In the genomic region with DNA sequence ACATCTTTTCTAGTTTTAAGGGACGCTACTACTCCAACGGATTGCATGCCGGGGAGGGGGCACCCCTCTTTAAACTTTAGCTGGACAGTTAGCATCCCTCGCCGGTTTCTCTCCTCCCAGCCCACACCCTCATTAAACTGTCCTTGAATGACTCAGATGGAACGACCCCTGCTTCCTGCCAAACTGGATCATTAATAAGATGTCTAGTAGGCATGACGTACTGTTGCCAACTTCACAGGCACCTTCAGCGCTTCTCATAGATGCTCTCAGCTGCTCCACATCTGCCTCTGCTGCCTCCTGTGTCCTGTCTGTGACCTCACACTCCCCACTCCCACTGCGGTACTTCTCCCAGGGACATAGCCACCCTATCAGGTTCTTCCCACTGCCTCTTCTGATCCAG, we compare ENCODE assay signal across 23 mouse cellular contexts. TPM values are rescaled to one million over a fixed set of nuclear protein-coding genes. Genes with fewer than 3 reads are reported as not detected.
DNase-seq lines count a peak whose midpoint lies in the region; ATAC-seq and TF ChIP-seq lines count a peak whose summit lies in the region.
"Had no signal": no experiment of that assay in that cellular context is flagged by ENCODE, and none has a peak within 500 bp of the region (broad histone marks: within the 10 kb centered on the region; RNA-seq: fewer than 3 reads in every experiment).

No protein-coding gene starts in this region.

- no peak overlapping the region for H3K27ac ChIP-seq in kidney, embryonic 15.5 days
- H3K27ac ChIP-seq in thymus, adult 2 months (ENCODE audit: control insufficient read depth, insufficient read depth, low read length): peak overlapping the region; percentile 97
- H3K27ac ChIP-seq: forebrain, embryonic 10.5 days; forebrain, embryonic 13.5 days; gastrocnemius, adult 2 months; hindbrain, embryonic 12.5 days; hindbrain, embryonic 15.5 days had no signal

- TF ChIP-seq POLR2A in thymus, adult 2 months (IDR thresholded peaks at IDR 0.05; ENCODE audit: control insufficient read depth, extremely low read depth, insufficient read depth, low read length, poor library complexity): no peak

- H3K27me3 ChIP-seq in kidney, embryonic 15.5 days: peaks cover 21% of the 10 kb centered on the region; the same call in 1 of the 2 replicates
- no peaks in the 10 kb centered on the region for H3K27me3 ChIP-seq in thymus, adult 2 months (ENCODE audit: control insufficient read depth, insufficient read depth, low read length)
- H3K27me3 ChIP-seq: CH12.LX; forebrain, embryonic 13.5 days; hindbrain, embryonic 12.5 days; hindbrain, embryonic 15.5 days had no signal

- ATAC-seq in kidney, embryonic 15.5 days (replicated peaks; ENCODE audit: low FRiP score): peak; percentile 50
- ATAC-seq: forebrain, embryonic 13.5 days; forebrain, postnatal 0 days; Patski had no signal

- 25% methylated on average over 9 of the region's 9 CpGs for WGBS in kidney, embryonic 15.5 days
- 83% methylated on average over 9 of the region's 9 CpGs for WGBS in thymus, adult 2 months

- peaks cover 11% of the 10 kb centered on the region; the same call in 1 of the 2 replicates for H3K4me1 ChIP-seq in kidney, embryonic 15.5 days
- peaks cover 67% of the 10 kb centered on the region for H3K4me1 ChIP-seq in thymus, adult 2 months (replicated peaks; ENCODE audit: control insufficient read depth, insufficient read depth, low read length)
- H3K4me1 ChIP-seq: forebrain, embryonic 13.5 days; hindbrain, embryonic 12.5 days; hindbrain, embryonic 15.5 days had no signal

- H3K4me2 ChIP-seq in kidney, embryonic 15.5 days: no peak overlapping the region
- H3K4me2 ChIP-seq: forebrain, embryonic 13.5 days; heart, embryonic 11.5 days; hindbrain, embryonic 12.5 days; hindbrain, embryonic 15.5 days had no signal

- no peaks in the 10 kb centered on the region for H3K36me3 ChIP-seq in kidney, embryonic 15.5 days
- H3K36me3 ChIP-seq in thymus, adult 2 months (ENCODE audit: control insufficient read depth, insufficient read depth, low read length): no peaks in the 10 kb centered on the region
- H3K36me3 ChIP-seq: forebrain, embryonic 10.5 days; G1E; hindbrain, embryonic 12.5 days; hindbrain, embryonic 15.5 days had no signal

- H3K4me3 ChIP-seq in kidney, embryonic 15.5 days (replicated peaks): no peak overlapping the region
- no peak overlapping the region for H3K4me3 ChIP-seq in thymus, adult 2 months (ENCODE audit: control insufficient read depth, insufficient read depth, low read length)
- H3K4me3 ChIP-seq: forebrain, embryonic 10.5 days; forebrain, embryonic 13.5 days; gastrocnemius, adult 2 months; hindbrain, embryonic 12.5 days; hindbrain, embryonic 15.5 days had no signal

- no peaks in the 10 kb centered on the region for H3K9me3 ChIP-seq in kidney, embryonic 15.5 days (replicated peaks)
- H3K9me3 ChIP-seq: forebrain, embryonic 10.5 days; forebrain, embryonic 13.5 days; G1E; hindbrain, embryonic 12.5 days; hindbrain, embryonic 15.5 days had no signal

- no peak overlapping the region for H3K9ac ChIP-seq in kidney, embryonic 15.5 days
- H3K9ac ChIP-seq: forebrain, embryonic 13.5 days; forebrain, postnatal 0 days; hindbrain, embryonic 12.5 days; hindbrain, embryonic 15.5 days had no signal

- TF ChIP-seq CTCF in thymus, adult 2 months (IDR thresholded peaks at IDR 0.05; ENCODE audit: borderline replicate concordance, control insufficient read depth, extremely low read depth, insufficient read depth, low read length, poor library complexity): no peak

- intact Hi-C loops in left cerebral cortex, postnatal 4 days (cut with DNase I): no loop called here

- DNase-seq in kidney, adult 9 months: no peak
- DNase-seq in thymus, adult 2 months: peak; percentile 27
- DNase-seq in thymus, postnatal 10 days (ENCODE audit: low spot score in 2 of 2): no peak
- DNase-seq in thymus, postnatal 25 days: peak; percentile 27
- no peak for DNase-seq in left cerebral cortex, postnatal 4 days
- DNase-seq: adrenal gland, postnatal 10 days; adrenal gland, postnatal 36 days; cerebellum, adult 18-20 months; cerebellum, adult 9-10 months; cerebellum, postnatal 14 days; forebrain, postnatal 0 days; gastrocnemius, adult 2 months; gastrocnemius, postnatal 14 days; heart, adult 11 months had no signal

RNA-seq across cellular contexts. Expression of gene Ccdc167, which starts 54.1 kb away (rescaled TPM):
- polyA plus RNA-seq in kidney, embryonic 15.5 days (2015; fragmentation: Nextera tagmentation; extraction: Ambion mirVana): 14.2 and 15.5 TPM in 2 replicates
- polyA plus RNA-seq in thymus, adult 2 months (2012; rRNA removed): 15.1 and 17.7 TPM in 2 replicates
- 10 to 100 TPM; 11.6 to 13.5 TPM for total RNA-seq in left cerebral cortex, postnatal 4 days (2021)

Comparison
In these comparisons a context has a peak if more than half of its experiments do, and no peak if none do; other contexts are left out.
1. DNase-seq: peak in thymus, adult 2 months (single experiment) and thymus, postnatal 25 days (single experiment); none in kidney, adult 9 months (single experiment), thymus, postnatal 10 days (0 of 2) and left cerebral cortex, postnatal 4 days (single experiment).